Mouse (Mus musculus) cerebellum, adult 2 months (tissue): ENCODE measurements at regions not wholly inside any gene's neighbourhood (a gene's known extent, or its start where the extent isn't known, plus 50 kb on each side); places are given as distances from the start of the nearest gene placed in this dataset.

ENCODE experiments used
- DNase-seq, 2 experiments: peaks; one replicate each; pipeline ENCODE4 v3.0.0; 2021
- H3K27ac ChIP-seq: fragments of 200-500 bp; 2 replicates; pipeline ENCODE4 v1.5.1; 2012; ENCODE audit warnings: low read length, control low read depth, inconsistent platforms; ENCODE audit not compliant: insufficient read depth
- H3K27me3 ChIP-seq: fragments of 200-500 bp; 2 replicates; pipeline ENCODE4 v1.6.1; 2012; ENCODE audit warnings: inconsistent platforms, mild to moderate bottlenecking, low read length, moderate library complexity; ENCODE audit not compliant: control insufficient read depth, insufficient read depth
- H3K4me1 ChIP-seq: fragments of 200-500 bp; 2 replicates; pipeline ENCODE4 v1.6.1; 2011; ENCODE audit warnings: low read length; ENCODE audit not compliant: control insufficient read depth, insufficient read depth
- H3K4me3 ChIP-seq: fragments of 200-500 bp; replicated peaks from 2 replicates; pipeline ENCODE3; 2011; ENCODE audit warnings: mild to moderate bottlenecking, low read depth, low read length, control low read depth; ENCODE audit not compliant: insufficient read depth
- CTCF ChIP-seq: fragments of 200-500 bp; IDR thresholded peaks from 2 replicates; pipeline ENCODE4 v1.5.1; 2011; ENCODE audit warnings: low read depth, mild to moderate bottlenecking, control low read depth, low read length, moderate library complexity, borderline replicate concordance; ENCODE audit not compliant: insufficient read depth
- POLR2A ChIP-seq: fragments of 200-500 bp; IDR thresholded peaks from 2 replicates; pipeline ENCODE4 v1.6.1; 2011; ENCODE audit warnings: low read length, control low read depth, borderline replicate concordance; ENCODE audit not compliant: insufficient read depth
- WGBS: fragments of 180-500 bp; shearing (Covaris S2); methylation state at CpG from one replicate; pipeline ENCODE4 v1.1.7; 2018; 5-methylcytosine and 5-hydroxymethylcytosine counted together

DNA sequence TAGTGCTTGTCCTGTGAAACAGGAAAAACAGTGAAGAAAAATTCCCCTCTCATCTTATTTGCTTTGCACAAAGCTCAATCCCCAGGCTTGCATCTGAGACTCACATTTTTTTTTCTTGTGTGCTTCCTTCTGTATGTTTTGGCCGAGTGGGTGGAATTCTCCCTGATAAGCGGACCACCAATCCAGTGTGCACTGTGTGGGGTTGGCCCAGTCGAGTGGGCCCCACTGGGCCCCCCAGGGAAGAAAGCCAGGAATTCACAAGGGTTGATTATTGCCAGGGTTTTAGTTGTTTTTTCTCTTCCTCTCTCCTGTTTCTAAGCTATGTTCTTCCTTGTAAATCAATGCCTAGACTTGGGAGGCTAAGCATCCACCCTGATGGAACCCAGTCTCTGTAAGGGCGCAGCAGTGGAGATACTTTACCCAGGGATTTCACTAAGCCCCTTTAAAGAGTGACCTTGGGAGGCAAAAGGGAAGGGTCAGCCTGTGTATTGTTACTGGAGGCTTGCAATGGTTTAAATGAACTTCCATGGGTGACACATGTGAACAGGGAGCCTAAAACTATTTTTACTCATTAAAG, 120.3 kb downstream of the Gm10295 start:
- no peak overlapping the region for H3K27ac ChIP-seq
- H3K4me1 ChIP-seq, result no peaks in the 10 kb centered on the region
- WGBS, result 66% methylated on average over 4 of the region's 4 CpGs
- H3K27me3 ChIP-seq, result no peaks in the 10 kb centered on the region
- TF ChIP-seq POLR2A (no peak), CTCF (no peak)
- DNase-seq, result no peak
- no peak overlapping the region for H3K4me3 ChIP-seq

- TF ChIP-seq CTCF (no peak), POLR2A (no peak)
- no peaks in the 10 kb centered on the region for H3K27me3 ChIP-seq
- no peak for DNase-seq
- no peaks in the 10 kb centered on the region for H3K4me1 ChIP-seq
- no peak overlapping the region for H3K4me3 ChIP-seq
- no peak overlapping the region for H3K27ac ChIP-seq
- WGBS, result 86% methylated on average over 3 of the region's 3 CpGs
Observed at GRCm38 (mm10) chr7:71229183-71229582, 122.1 kb downstream of the Gm10295 start.

- Histone ChIP-seq H3K4me3 (no peak overlapping the region), H3K27ac (no peak overlapping the region), H3K4me1 (no peaks in the 10 kb centered on the region), H3K27me3 (no peaks in the 10 kb centered on the region)
- WGBS, result 89% methylated on average over 9 of the region's 9 CpGs
- TF ChIP-seq POLR2A (no peak), CTCF (no peak)
- no peak for DNase-seq
Observed at GRCm38 (mm10) chr7:71224320-71224865, 126.9 kb downstream of the Gm10295 start.

DNA sequence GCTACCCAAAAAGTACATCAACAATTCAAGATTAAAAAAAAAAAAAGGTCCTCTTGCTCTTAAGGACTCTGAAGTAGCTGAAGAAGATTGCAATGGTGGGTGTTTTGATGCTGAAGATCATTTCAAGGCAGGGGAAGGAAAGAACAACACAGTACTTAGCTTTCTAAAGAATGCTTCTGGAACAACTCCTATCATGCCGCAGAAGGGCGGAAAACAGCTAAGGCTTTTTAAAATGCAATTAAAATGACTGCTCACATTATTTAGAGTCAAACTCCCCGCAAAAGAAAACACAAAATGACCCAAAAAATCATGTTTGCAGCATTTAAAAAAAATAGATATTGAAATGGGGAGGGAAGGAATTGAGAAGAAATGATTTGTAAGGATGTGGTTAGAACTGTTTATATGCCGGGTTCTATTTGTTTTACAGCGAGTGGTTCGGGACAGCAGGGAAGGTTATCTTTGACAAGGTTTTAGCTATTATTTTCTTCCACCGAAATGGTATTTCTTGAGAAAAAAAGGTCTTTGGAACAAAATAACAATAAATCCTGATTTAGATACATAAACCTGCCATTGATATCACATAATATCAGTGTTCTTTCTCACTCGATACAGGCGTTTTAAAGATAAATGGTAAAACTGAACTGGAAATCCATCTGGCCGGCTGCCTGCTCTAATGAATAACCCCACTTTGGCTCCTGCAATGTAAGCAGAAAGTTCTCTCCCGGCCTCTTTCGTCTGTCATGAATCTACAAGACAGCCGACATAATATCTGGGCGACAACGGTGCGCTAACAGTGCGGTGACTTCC, 127.6 kb downstream of the Gm10295 start:
- no peak for DNase-seq
- H3K27me3 ChIP-seq, result no peaks in the 10 kb centered on the region
- no peak overlapping the region for H3K27ac ChIP-seq
- H3K4me1 ChIP-seq, result no peaks in the 10 kb centered on the region
- 86% methylated on average over 17 of the region's 17 CpGs for WGBS
- TF ChIP-seq POLR2A (no peak), CTCF (no peak)
- H3K4me3 ChIP-seq, result no peak overlapping the region

DNA sequence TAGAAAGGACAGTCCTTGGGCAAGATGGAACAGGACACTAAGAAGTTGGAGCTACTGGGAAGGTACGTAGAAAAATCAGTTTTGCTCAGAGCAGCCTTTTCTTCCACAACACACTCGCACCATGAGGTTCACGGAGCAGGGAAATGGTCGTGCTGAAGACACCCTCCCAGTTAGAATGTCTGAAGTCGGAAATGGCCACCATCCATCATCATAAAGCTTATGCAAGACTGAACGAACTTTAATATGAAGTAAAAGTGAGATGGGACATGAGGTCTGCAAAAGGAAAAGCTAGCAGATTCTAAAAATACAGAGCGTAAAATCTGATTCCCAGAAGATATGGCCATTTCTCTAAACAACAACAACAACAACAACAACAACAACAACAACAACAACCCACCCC, 133.9 kb downstream of the Gm10295 start:
- TF ChIP-seq POLR2A (no peak), CTCF (no peak)
- Histone ChIP-seq H3K4me1 (no peaks in the 10 kb centered on the region), H3K27ac (no peak overlapping the region), H3K27me3 (no peaks in the 10 kb centered on the region), H3K4me3 (no peak overlapping the region)
- DNase-seq, result no peak
- WGBS, result 86% methylated on average over 7 of the region's 7 CpGs

DNA sequence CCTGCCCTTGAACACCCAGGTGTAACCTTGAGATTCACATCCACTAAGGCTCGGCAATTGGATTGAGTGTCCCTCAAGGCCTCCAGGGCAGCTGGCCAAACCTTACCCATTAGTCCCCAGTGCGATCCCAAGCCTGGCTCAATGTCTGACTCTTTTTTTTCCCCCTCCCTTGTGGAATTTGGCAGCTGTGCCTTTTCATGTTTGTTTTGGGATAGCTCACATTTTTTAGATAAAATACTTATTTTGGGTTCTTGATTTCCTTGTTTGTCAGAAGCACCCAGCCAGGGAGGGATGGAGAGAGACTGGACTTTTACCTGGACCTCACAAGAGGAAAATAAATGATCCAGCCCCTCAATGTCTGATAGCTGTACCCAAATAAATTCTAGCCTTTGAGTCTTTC, 134.5 kb downstream of the Gm10295 start:
- H3K4me1 ChIP-seq, result no peaks in the 10 kb centered on the region
- 20% methylated on average over 2 of the region's 2 CpGs for WGBS

GRCm38 (mm10) chr7:71214500-71215055, 136.7 kb downstream of the Gm10295 start:
- DNase-seq, result no peak
- WGBS, result 85% methylated on average over 13 of the region's 13 CpGs
- H3K27ac ChIP-seq, result no peak overlapping the region
- no peaks in the 10 kb centered on the region for H3K27me3 ChIP-seq
- H3K4me1 ChIP-seq, result no peaks in the 10 kb centered on the region
- TF ChIP-seq POLR2A (no peak), CTCF (no peak)
- H3K4me3 ChIP-seq, result no peak overlapping the region

More for the DNA sequence above, 134.5 kb downstream of the Gm10295 start:
- Histone ChIP-seq H3K4me3 (no peak overlapping the region), H3K27ac (no peak overlapping the region), H3K27me3 (no peaks in the 10 kb centered on the region)
- TF ChIP-seq CTCF, result no peak
- TF ChIP-seq POLR2A, result no peak
- no peak for DNase-seq

DNA sequence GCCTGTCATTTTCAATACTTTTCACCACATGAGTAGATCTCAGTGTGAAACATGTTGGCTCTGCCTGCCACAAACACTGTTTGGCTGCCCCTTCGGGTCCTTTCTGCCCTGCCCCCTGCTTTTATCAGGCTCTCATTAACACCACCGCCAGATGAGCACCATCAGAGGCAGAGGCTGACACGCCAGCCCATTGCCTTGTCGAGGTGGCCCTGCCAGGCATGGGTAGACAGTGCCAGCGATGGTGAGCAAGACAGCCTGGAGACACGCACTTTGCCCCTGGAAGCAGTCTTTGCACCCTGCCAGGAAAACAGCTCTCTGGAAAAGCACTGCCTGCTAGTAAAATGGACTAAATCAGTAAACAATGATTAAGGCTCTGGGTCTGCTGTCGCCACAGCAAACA, 158.2 kb downstream of the Gm10295 start:
- Histone ChIP-seq H3K4me1 (no peaks in the 10 kb centered on the region), H3K27me3 (no peaks in the 10 kb centered on the region), H3K4me3 (no peak overlapping the region), H3K27ac (no peak overlapping the region)
- 7% methylated on average over 7 of the region's 7 CpGs for WGBS
- TF ChIP-seq CTCF (no peak), POLR2A (no peak)
- peak in 1 of 2 experiments; percentile 1 for DNase-seq
